Comparison of ENCODE assay signal across 29 mouse cellular contexts in genomic region chr15:31693109-31693508, GRCm38 (mm10).
"Had no signal": no experiment of that assay in that cellular context is flagged by ENCODE, and none has a peak within 500 bp of the region (broad histone marks: within the 10 kb centered on the region; RNA-seq: fewer than 3 reads in every experiment).

No protein-coding gene starts in this region.

- H3K4me1 ChIP-seq: heart, embryonic 10.5 days; heart, embryonic 12.5 days; heart, embryonic 13.5 days; heart, embryonic 15.5 days; hindbrain, embryonic 10.5 days; hindbrain, embryonic 12.5 days; hindbrain, embryonic 13.5 days; hindbrain, embryonic 15.5 days; intestine, embryonic 15.5 days; kidney, embryonic 15.5 days had no signal

- H3K36me3 ChIP-seq: heart, embryonic 10.5 days; heart, embryonic 12.5 days; heart, embryonic 13.5 days; heart, embryonic 15.5 days; hindbrain, embryonic 10.5 days; hindbrain, embryonic 12.5 days; hindbrain, embryonic 13.5 days; hindbrain, embryonic 15.5 days; intestine, embryonic 15.5 days; kidney, embryonic 15.5 days had no signal

- H3K4me3 ChIP-seq: heart, embryonic 10.5 days; heart, embryonic 12.5 days; heart, embryonic 13.5 days; heart, embryonic 15.5 days; hindbrain, embryonic 10.5 days; hindbrain, embryonic 12.5 days; hindbrain, embryonic 13.5 days; hindbrain, embryonic 15.5 days; intestine, embryonic 15.5 days; kidney, embryonic 15.5 days; layer of hippocampus, adult 2 months; left cerebral cortex, adult 2 months had no signal

- H3K9ac ChIP-seq: heart, embryonic 12.5 days; heart, embryonic 13.5 days; heart, embryonic 15.5 days; hindbrain, embryonic 12.5 days; hindbrain, embryonic 13.5 days; hindbrain, embryonic 14.5 days; hindbrain, embryonic 15.5 days; intestine, embryonic 15.5 days; kidney, embryonic 15.5 days had no signal

- H3K27me3 ChIP-seq: heart, embryonic 12.5 days; heart, embryonic 13.5 days; heart, embryonic 15.5 days; hindbrain, embryonic 12.5 days; hindbrain, embryonic 13.5 days; hindbrain, embryonic 15.5 days; intestine, embryonic 15.5 days; kidney, embryonic 15.5 days had no signal

- DNase-seq: heart, postnatal 10 days; heart, postnatal 14 days; heart, postnatal 36 days; heart, postnatal 4 days; kidney, adult 11 months; kidney, adult 18-20 months; kidney, adult 2 months; kidney, adult 8-10 months; kidney, adult 9 months; kidney, postnatal 10 days; kidney, postnatal 14 days; kidney, postnatal 25 days; kidney, postnatal 4 days; layer of hippocampus, adult 9-11 months had no signal

- H3K27ac ChIP-seq: heart, embryonic 10.5 days; heart, embryonic 13.5 days; heart, embryonic 15.5 days; hindbrain, embryonic 10.5 days; hindbrain, embryonic 12.5 days; hindbrain, embryonic 13.5 days; hindbrain, embryonic 14.5 days; hindbrain, embryonic 15.5 days; hindbrain, postnatal 0 days; intestine, embryonic 15.5 days; kidney, embryonic 15.5 days; kidney, postnatal 0 days; layer of hippocampus, adult 2 months; left cerebral cortex, adult 2 months had no signal

- H3K9me3 ChIP-seq: heart, embryonic 10.5 days; heart, embryonic 12.5 days; heart, embryonic 15.5 days; hindbrain, embryonic 10.5 days; hindbrain, embryonic 12.5 days; hindbrain, embryonic 13.5 days; hindbrain, embryonic 15.5 days; intestine, embryonic 15.5 days; kidney, embryonic 15.5 days had no signal
